Mouse (Mus musculus) forebrain, postnatal 0 days (tissue): ENCODE measurements around the gene Plau. TPM values are rescaled to one million over a fixed set of nuclear protein-coding genes. Genes with fewer than 3 reads are reported as not detected.

Experiments used
- ATAC-seq: fragments of 200-750 bp; cut with Nextera tagmentation; 2 replicates; pipeline ENCODE4 v1.8.0; 2017; ENCODE audit warnings: mild to moderate bottlenecking, moderate library complexity
- DNase-seq: peaks from one replicate; pipeline ENCODE4 v3.0.0-alpha.2; 2015
- H3K27ac ChIP-seq: fragments of 300-500 bp; sonication (generic); 2 replicates; pipeline ENCODE4 v1.5.1; 2014; ENCODE audit warnings: low read depth, mild to moderate bottlenecking, antibody characterized with exemption, low read length, moderate library complexity, mixed read lengths
- H3K27me3 ChIP-seq: fragments of 300-500 bp; sonication (generic); 2 replicates; pipeline ENCODE4 v1.6.1; 2014; ENCODE audit warnings: mild to moderate bottlenecking, low read length, mixed read lengths; ENCODE audit not compliant: insufficient read depth
- H3K36me3 ChIP-seq: fragments of 300-500 bp; sonication (generic); 2 replicates; pipeline ENCODE4 v1.6.1; 2014; ENCODE audit warnings: mild to moderate bottlenecking, moderate library complexity; ENCODE audit not compliant: insufficient read depth
- H3K4me1 ChIP-seq: fragments of 300-500 bp; sonication (generic); 2 replicates; pipeline ENCODE4 v1.6.1; 2014; ENCODE audit warnings: antibody characterized with exemption; ENCODE audit not compliant: insufficient read depth
- H3K4me2 ChIP-seq: fragments of 300-500 bp; sonication (generic); 2 replicates; pipeline ENCODE4 v1.6.1; 2014; ENCODE audit warnings: low read depth, mild to moderate bottlenecking, moderate library complexity
- H3K4me3 ChIP-seq: fragments of 300-500 bp; sonication (generic); 2 replicates; pipeline ENCODE4 v1.5.1; 2014; ENCODE audit warnings: low read depth, low read length, mixed read lengths
- H3K9ac ChIP-seq: fragments of 300-500 bp; sonication (generic); 2 replicates; pipeline ENCODE4 v1.6.1; 2014; ENCODE audit warnings: mild to moderate bottlenecking
- H3K9me3 ChIP-seq: fragments of 300-500 bp; sonication (generic); 2 replicates; pipeline ENCODE4 v1.6.1; 2016; ENCODE audit warnings: low read length
- CTCF ChIP-seq: sonication (generic); IDR thresholded peaks from 2 replicates; pipeline ENCODE4 v1.5.1; 2016; ENCODE audit warnings: antibody characterized with exemption, control low read depth, low read depth
- WGBS: fragments of 180-500 bp; shearing (Covaris S2); extraction: QIAGEN DNeasy Blood & Tissue Kit; methylation state at CpG from one replicate; pipeline ENCODE4 v1.1.7; 2014; 5-methylcytosine and 5-hydroxymethylcytosine counted together
- polyA plus RNA-seq: library from polyadenylated mRNA; unstranded; fragments of >200 nt; fragmentation: Nextera tagmentation; extraction: Ambion mirVana; gene quantifications from 2 replicates; pipeline ENCODE4 v1.2.1, GENCODE M21; 2015
- total RNA-seq: library from RNA; depleted of rRNA; stranded (reverse); fragments of >200 nt; gene quantifications from 2 replicates; pipeline ENCODE4 v1.2.3, GENCODE M21; 2014

The Plau gene
- total and polyA plus RNA-seq, 2 experiments from 2014 or later: 0.44 to 1.1 TPM

- H3K36me3 ChIP-seq: no peaks in the 10 kb centered on the region
- H3K9ac ChIP-seq: no peak overlapping the region; the same call in 1 of the 2 replicates
- ATAC-seq (peak; percentile 49), DNase-seq (peak; percentile 49)
- H3K27me3 ChIP-seq: no peaks in the 10 kb centered on the region
- WGBS: 15% methylated on average over 8 of the region's 8 CpGs
- no peak for TF ChIP-seq CTCF
- H3K4me3 ChIP-seq: no peak overlapping the region
- no peaks in the 10 kb centered on the region for H3K9me3 ChIP-seq
- H3K27ac ChIP-seq: no peak overlapping the region
- peaks cover 13% of the 10 kb centered on the region; the same call in 1 of the 2 replicates for H3K4me1 ChIP-seq
- H3K4me2 ChIP-seq: 0 out of 2 replicates have a peak overlapping the region, but pooled peaks have one; percentile 1
Observed at GRCm38 (mm10) chr14:20796643-20797042, 39.8 kb upstream of the Plau start.

- Histone ChIP-seq H3K27me3 (no peaks in the 10 kb centered on the region), H3K27ac (no peak overlapping the region), H3K9me3 (no peaks in the 10 kb centered on the region), H3K4me1 (peaks cover 10% of the 10 kb centered on the region; the same call in 1 of the 2 replicates), H3K4me3 (no peak overlapping the region), H3K9ac (no peak overlapping the region), H3K36me3 (no peaks in the 10 kb centered on the region), H3K4me2 (no peak overlapping the region)
- WGBS: 84% methylated on average over 6 of the region's 6 CpGs
- no peak for ATAC-seq
- TF ChIP-seq CTCF: no peak
- DNase-seq: no peak
Observed at GRCm38 (mm10) chr14:20798300-20798699, 38.2 kb upstream of the Plau start.

GRCm38 (mm10) chr14:20798761-20799160, 37.7 kb upstream of the Plau start:
- Histone ChIP-seq H3K27ac (no peak overlapping the region), H3K4me3 (no peak overlapping the region), H3K9ac (no peak overlapping the region), H3K4me2 (no peak overlapping the region), H3K4me1 (peaks cover 10% of the 10 kb centered on the region; the same call in 1 of the 2 replicates), H3K9me3 (no peaks in the 10 kb centered on the region), H3K27me3 (no peaks in the 10 kb centered on the region), H3K36me3 (no peaks in the 10 kb centered on the region)
- ATAC-seq: no peak
- peak; percentile 79 for TF ChIP-seq CTCF
- DNase-seq: peak; percentile 68
- WGBS: 8% methylated on average over 7 of the region's 7 CpGs

- H3K27ac ChIP-seq: no peak overlapping the region
- H3K9ac ChIP-seq: no peak overlapping the region
- no peaks in the 10 kb centered on the region for H3K27me3 ChIP-seq
- DNase-seq (no peak), ATAC-seq (peak; percentile 50)
- H3K36me3 ChIP-seq: no peaks in the 10 kb centered on the region
- no peak overlapping the region for H3K4me3 ChIP-seq
- no peak for TF ChIP-seq CTCF
- H3K4me2 ChIP-seq: no peak overlapping the region
- WGBS: 41% methylated on average over 2 of the region's 2 CpGs
- no peaks in the 10 kb centered on the region for H3K9me3 ChIP-seq
- 0 out of 2 replicates have a peak, but pooled peaks cover 3% of the 10 kb centered on the region for H3K4me1 ChIP-seq
Observed at GRCm38 (mm10) chr14:20802926-20803605, 33.4 kb upstream of the Plau start.

GRCm38 (mm10) chr14:20803606-20803938, 32.9 kb upstream of the Plau start:
- 0 out of 2 replicates have a peak, but pooled peaks cover 3% of the 10 kb centered on the region for H3K4me1 ChIP-seq
- WGBS: 7% methylated on average over 7 of the region's 7 CpGs
- H3K27ac ChIP-seq: no peak overlapping the region
- H3K9me3 ChIP-seq: no peaks in the 10 kb centered on the region
- no peaks in the 10 kb centered on the region for H3K36me3 ChIP-seq
- no peak overlapping the region for H3K4me2 ChIP-seq
- peak; percentile 91 for TF ChIP-seq CTCF
- H3K9ac ChIP-seq: no peak overlapping the region
- peak; percentile 80 for DNase-seq
- H3K27me3 ChIP-seq: no peaks in the 10 kb centered on the region
- no peak overlapping the region for H3K4me3 ChIP-seq
- peak; percentile 70 for ATAC-seq

- Histone ChIP-seq H3K9me3 (no peaks in the 10 kb centered on the region), H3K4me1 (0 out of 2 replicates have a peak, but pooled peaks cover 3% of the 10 kb centered on the region), H3K27me3 (no peaks in the 10 kb centered on the region), H3K4me3 (no peak overlapping the region), H3K9ac (no peak overlapping the region), H3K27ac (no peak overlapping the region), H3K36me3 (no peaks in the 10 kb centered on the region), H3K4me2 (no peak overlapping the region)
- no peak for TF ChIP-seq CTCF
- WGBS: 87% methylated on average over 5 of the region's 5 CpGs
- DNase-seq (no peak), ATAC-seq (no peak)
Observed at GRCm38 (mm10) chr14:20804481-20804880, 32.0 kb upstream of the Plau start.

GRCm38 (mm10) chr14:20804964-20805672, 31.3 kb upstream of the Plau start:
- Histone ChIP-seq H3K9ac (no peak overlapping the region), H3K36me3 (no peaks in the 10 kb centered on the region), H3K4me3 (no peak overlapping the region), H3K4me1 (0 out of 2 replicates have a peak, but pooled peaks cover 3% of the 10 kb centered on the region), H3K9me3 (no peaks in the 10 kb centered on the region), H3K27me3 (no peaks in the 10 kb centered on the region), H3K4me2 (no peak overlapping the region), H3K27ac (no peak overlapping the region)
- ATAC-seq (peak; percentile 68), DNase-seq (peak; percentile 76)
- no peak for TF ChIP-seq CTCF
- 37% methylated on average over 9 of the region's 9 CpGs for WGBS
